Mouse (Mus musculus) heart, postnatal 25 days (tissue): ENCODE measurements around the gene Ctla4. TPM values are rescaled to one million over a fixed set of nuclear protein-coding genes. Genes with fewer than 3 reads are reported as not detected.

Experiments used
- DNase-seq: peaks from one replicate; pipeline ENCODE4 v3.0.0; 2022; ENCODE audit warnings: low spot score
- intact Hi-C: fragments of 180-260 bp; cut with DNase I; formaldehyde crosslinking; loops from one replicate; pipeline ENCODE4 v1.15.1; 2025
- total RNA-seq, 2 experiments: library from RNA; stranded (reverse); gene quantifications; 2 replicates each; pipeline ENCODE4 v1.2.3; 2021

Ctla4 gene
- total RNA-seq, 2 experiments from 2014 or later: 0.75 to 0.96 TPM

- no peak for DNase-seq
- intact Hi-C loops: loop anchor here (2.0 to 5.0 kb wide), 3 partner anchors 86 to 388 kb away; partner anchors contain the start of genes Cd28 and Raph1
These were observed 68.4 kb downstream of the Ctla4 start for GRCm38 (mm10) chr1:60955186-60955585.

- intact Hi-C loops: loop anchor here (5.0 kb wide), 2 partner anchors 239 to 389 kb away; partner anchors contain the start of genes Cd28 and Raph1
- DNase-seq: no peak
These were observed 69.4 kb downstream of the Ctla4 start for GRCm38 (mm10) chr1:60956196-60956595.

DNA sequence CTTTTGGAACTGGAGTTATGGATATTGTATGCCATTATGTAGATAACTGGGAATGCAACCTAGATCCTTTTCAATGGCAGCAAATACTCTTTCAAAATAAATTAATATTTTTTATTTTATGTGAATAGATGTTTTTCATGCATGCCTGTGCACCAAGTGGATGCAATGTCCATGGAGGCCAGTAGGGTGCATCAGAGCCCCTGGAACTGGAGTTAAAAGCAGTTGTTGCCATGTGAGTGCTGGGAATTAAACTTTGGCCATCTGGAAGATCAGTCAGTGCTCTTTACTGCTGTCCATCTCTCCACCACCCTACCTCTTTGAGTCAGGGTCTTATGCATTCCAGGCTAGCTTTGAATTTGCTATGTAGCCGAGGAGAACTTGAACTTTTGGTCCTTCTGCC lies 71.5 kb downstream of the Ctla4 start:
- DNase-seq: no peak
- intact Hi-C loops: loop anchor here (5.0 kb wide), 2 partner anchors 241 to 391 kb away; partner anchors contain the start of genes Cd28 and Raph1

DNA sequence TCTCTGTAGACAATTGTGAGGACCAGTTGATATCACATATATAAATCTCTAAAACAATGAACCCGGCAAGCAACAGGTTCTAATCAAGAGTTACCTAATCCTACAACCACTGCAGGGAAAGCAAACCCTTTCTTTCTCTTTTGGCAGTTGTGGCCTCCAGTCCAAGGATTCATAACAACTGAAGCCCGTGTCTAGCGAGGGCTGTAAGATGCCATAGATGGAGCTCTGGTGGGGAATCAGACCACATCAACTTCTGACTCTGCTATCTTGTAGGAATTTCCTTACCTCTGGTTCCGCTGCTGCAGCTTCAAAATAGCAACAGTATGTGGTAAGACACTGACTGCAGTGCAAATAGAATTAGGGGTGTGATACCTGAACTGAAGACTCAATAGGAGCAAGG lies 72.4 kb downstream of the Ctla4 start:
- DNase-seq: no peak
- intact Hi-C loops: loop anchor here (5.0 kb wide), 2 partner anchors 242 to 392 kb away; partner anchors contain the start of genes Cd28 and Raph1

- intact Hi-C loops: loop anchor here (2.0 to 5.0 kb wide), 3 partner anchors 98 to 803 kb away; partner anchors contain the start of gene Abi2
- peak; percentile 58 for DNase-seq
These were observed 73.7 kb downstream of the Ctla4 start for GRCm38 (mm10) chr1:60960451-60960850.

- DNase-seq: no peak
- intact Hi-C loops: loop anchor here (2.0 to 5.0 kb wide), 3 partner anchors 98 to 804 kb away; partner anchors contain the start of gene Abi2
These were observed 74.3 kb downstream of the Ctla4 start for GRCm38 (mm10) chr1:60961080-60961479.

DNA sequence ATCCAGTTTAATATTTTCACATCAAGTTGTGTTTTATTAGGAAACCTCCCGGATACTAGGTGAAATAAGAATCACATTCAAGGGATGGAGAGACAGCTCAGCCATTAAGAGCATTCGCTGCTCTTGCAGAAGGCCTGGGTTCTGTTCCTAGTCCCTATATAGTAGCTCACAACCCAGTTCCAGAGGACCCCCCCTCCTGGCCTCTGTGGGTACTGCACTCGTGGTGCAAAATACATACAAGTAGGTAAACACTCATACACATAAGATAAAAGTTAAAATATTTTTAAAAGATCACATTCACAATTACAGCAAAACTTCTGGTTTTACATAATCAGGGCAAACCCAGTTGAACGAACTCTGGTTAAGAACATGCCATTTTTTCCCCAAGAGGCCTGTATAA lies 75.3 kb downstream of the Ctla4 start:
- intact Hi-C loops: loop anchor here (5.0 kb wide), 2 partner anchors 555 to 805 kb away; partner anchors contain the start of gene Abi2
- no peak for DNase-seq

Other genes with a start within 250 kb of the Ctla4 start
- gene Cd28, start 170.2 kb upstream of the Ctla4 start, total RNA-seq: 10 to 100 TPM in 1 of 2 experiments, 1 to 10 TPM in 1; 8.7 to 10.2 TPM
- under 1 TPM; 0.18 to 0.25 TPM for gene Icos, start 90.9 kb downstream of the Ctla4 start, total RNA-seq